Mouse (Mus musculus) CD4-positive, CD25-positive, alpha-beta regulatory T cell, adult 2 months (primary cell): ENCODE results near the gene Nus1.
A peak's percentile ranks its signal among the peaks of the same experiment; 100 is the strongest.

Experiments used
- DNase-seq: peaks from one replicate; pipeline ENCODE4 v3.0.0-alpha.2; 2012; ENCODE audit warnings: low read depth, low spot score

Nus1 gene

DNA sequence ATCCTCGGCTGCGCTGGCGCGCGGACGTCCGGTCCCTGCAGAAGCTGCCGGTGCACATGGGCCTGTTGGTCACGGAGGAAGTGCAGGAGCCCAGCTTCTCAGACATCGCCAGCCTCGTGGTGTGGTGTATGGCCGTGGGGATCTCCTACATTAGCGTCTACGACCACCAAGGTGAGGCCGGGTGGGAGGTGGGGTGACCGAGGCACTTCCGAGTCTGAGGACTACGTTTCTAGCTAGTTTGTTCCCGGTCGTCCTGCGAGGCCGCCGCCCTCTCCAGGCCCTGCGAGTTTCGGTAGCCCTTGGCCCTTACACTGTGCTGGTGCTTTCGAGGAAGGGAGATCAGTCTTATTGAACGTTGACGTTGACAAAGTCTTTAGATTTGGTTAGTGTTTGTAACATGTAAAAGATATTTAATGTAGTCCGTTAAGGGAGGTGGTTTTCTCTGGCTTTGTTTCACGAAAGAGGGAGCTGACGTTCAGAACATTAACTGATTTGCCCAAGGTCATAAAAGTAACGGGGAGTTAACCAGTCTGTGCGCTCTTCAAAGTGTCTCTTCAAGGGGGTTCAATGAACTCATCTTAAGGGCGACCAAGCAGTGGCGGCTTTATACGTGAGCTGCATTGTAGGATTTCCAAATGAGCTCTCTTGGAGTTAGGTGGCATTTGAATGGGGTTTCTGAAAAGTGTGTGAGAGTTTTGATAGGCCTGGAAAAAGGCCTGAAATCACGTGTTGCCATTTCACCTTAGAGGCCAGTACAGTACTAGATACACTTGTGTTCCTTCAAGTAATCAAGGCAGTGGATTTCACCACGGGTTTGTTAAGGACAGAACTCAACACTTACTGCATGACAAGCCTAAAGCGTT is 882 bp downstream of the Nus1 start:
- DNase-seq, result no peak

- DNase-seq, result no peak
Measured at GRCm38 (mm10) chr10:52418931-52419330, 1.6 kb downstream of the Nus1 start.

DNA sequence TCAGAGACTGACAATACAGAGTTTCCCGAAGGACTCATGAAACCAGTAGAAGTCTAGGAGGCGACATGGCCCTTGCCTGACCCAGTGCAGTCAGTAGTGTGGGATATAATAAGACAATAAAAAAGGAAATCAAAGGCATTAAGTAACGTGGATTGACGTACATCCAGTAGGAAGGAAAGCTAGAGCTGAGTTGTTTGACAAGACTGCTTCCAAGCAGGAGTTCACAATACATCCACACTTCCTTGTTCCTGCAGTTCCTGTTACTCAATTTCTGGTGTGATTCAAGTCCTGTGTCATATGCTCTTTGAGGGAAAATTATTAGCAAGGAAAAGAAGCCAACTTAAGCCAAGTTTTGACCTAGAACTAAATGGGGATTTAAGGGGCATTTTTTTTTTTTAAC is 2.1 kb downstream of the Nus1 start:
- DNase-seq, result no peak

GRCm38 (mm10) chr10:52420526-52420925 is 3.2 kb downstream of the Nus1 start:
- no peak for DNase-seq

- DNase-seq, result no peak
Measured at GRCm38 (mm10) chr10:52421716-52422115, 4.4 kb downstream of the Nus1 start.

DNA sequence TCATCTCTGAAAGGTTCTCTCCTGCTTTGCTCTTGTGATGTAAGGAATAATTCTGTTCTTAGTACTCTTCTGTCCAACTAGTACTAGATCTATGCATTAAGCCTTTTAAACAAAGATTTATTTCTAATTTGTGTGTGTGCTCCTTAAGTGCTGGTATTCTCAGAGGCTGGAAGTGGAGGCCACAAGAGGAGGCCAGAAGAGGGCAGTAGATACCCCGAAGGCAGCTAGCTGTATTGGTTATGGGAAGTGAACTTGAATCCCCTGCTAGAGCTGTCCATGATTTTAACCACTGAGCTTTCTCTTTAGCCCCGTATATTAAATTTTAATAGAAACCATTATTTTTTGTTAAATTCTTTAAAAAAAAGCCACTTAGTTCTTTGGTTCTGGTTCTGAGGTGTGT is 5.8 kb downstream of the Nus1 start:
- peak; percentile 47 for DNase-seq

DNA sequence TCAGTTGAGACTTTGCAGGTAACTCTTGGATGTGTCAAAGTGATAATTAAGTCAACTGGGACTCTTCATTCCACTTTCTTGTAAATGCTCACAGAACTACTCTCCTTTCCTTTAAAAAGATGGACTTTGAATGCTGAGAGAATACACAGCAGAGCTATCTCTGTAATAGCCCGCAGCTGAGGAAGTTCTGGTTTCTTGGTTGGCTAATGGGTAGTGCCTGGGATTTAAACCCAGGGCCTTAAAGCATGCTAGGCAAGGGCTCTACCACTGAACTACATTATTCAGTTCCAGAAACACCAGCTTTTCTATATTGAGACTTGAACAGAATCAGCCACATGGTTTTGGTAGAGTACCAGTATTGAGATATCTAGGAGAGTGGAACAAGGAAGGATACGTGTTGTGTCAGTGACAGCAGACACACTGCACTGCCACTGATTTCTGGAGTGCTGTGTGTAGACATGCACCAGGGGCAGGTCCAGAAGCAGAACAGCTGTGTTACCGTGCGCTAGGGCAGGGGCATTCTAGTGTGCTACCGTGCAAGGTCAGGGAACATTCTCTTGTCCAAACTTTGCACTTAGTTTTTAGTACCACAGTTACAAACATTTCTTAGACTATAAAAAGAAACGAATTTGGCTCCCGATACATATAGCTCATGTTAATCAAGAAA is 9.1 kb downstream of the Nus1 start:
- DNase-seq, result no peak

DNA sequence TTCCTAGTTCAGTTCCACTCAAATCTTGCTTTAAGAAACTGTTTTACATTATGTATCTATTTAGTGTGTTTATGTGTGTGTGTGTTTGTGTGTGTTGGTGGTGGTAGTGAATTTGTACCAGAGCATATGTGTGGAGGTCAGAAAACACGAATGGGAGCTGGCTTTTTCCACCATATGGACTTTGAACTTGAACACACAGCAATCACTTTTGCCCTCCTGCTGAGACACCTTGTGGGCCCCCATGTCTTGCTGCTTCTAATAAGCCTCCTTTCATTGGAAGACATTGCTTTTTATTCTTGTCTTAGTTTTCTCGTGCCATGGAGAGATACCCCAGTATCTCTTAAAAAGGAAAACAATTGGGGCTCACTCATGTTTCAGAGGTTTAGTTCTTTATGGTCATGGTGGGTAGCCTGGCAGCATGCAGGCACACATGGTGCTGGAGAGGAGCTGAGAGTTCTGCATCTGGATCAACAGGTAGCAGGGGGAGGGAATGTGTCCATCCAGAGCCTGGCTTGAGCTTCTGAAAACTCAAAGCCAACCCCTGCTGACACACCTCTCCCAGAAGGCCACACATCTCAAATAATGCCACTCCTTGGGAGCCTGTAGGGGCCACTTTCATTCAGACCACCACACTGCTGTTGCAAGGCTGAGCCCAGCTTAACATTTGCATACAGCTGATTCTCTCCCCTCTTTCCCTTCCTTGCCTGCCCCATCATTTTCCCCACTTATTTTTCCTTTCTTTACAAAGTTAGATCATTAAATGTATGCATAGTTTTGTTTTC is 10.5 kb downstream of the Nus1 start:
- DNase-seq, result no peak

GRCm38 (mm10) chr10:52430953-52431352 is 13.6 kb downstream of the Nus1 start:
- no peak for DNase-seq

- no peak for DNase-seq
Measured at GRCm38 (mm10) chr10:52434836-52435235, 17.5 kb downstream of the Nus1 start.

DNA sequence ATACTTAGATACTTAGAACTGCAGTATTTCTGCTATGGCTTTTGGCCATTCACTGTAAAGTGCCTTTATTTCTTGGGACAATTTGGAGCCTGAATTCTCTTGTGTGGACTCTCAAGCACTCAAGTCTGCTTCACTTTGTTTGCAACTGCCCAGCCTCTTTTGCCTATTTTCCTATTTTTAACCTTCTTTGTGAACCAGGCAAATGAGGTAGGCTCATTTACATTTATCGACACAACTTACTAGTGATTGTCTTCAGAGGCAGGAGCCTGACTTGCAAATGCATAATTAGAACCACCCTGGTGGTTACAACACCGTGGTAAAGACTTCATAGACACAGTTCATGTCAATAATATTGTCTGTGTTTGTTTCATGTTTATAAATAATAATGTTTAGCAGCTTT is 43.3 kb downstream of the Nus1 start:
- no peak for DNase-seq

DNA sequence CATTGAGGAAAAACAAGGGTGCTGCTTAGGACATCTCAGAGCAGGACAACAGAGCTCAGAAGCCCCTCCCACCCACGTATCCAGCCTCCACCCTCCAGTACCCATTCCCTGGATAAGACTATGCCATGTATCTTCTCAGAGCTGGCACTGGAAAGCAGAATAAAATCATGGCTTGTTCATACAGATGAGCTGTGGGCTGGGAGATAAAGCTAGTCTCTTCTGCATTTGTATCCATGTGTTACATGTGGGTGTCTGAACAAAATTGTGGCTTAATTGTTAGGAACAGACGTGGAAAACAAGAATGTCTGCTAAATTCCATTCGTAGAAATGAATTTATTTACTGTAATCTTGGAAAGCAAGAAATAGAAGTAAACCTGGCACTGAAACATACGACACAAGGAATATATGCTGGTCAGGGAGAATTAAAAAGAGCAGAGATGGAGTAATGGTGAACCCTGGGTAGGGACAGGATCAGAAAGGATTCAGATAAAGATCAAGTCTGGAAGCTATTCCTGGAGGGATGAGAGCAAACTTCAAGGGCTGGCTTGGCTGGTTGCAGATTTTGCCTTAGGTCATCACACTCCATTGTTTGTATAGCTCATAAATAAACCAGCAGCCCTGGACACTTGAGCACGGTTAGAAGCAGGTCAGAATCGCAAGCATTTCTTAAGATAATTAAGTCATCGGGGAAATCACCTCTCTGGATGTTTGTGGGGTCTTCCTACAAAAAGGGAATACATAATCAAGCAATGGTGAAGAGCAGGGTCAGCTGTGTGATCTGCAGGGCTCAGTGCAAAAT is 46.8 kb downstream of the Nus1 start:
- no peak for DNase-seq

- DNase-seq, result no peak
Measured at GRCm38 (mm10) chr10:52471520-52471919, 54.2 kb downstream of the Nus1 start.
